Mouse (Mus musculus): ENCODE measurements around the gene Ssc5d.

DNA sequence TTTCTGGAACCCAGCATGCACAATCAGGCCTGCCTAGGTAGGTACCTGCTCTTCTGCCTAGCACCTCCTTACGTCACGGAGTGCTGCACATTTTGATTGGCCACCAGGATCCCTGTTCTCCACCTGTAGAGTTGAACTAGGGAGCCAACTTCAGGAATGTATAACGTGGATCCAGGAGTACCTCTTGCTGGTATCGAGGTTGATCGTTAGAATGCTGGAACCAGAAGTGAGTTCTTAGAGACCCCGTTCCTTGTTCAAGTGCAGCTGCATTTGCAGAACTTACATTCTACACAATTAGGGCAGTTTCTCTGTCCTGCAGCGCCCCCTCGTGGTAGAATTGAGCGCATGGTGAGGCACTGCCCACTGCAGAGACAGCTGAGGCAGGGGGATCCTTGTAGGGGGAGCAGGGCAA lies 14.5 kb downstream of the Ssc5d start:
- TF ChIP-seq CTCF (IDR thresholded peaks at IDR 0.05; ENCODE audit: borderline replicate concordance, insufficient read depth, low read length), result peak; percentile 85
- no peak for TF ChIP-seq POLR2A (IDR thresholded peaks at IDR 0.05; ENCODE audit: low read depth, low read length)
